Mouse (Mus musculus) heart, postnatal 0 days (tissue): ENCODE data around the gene March1.

Source experiments
- CTCF ChIP-seq: IDR thresholded peaks from 2 replicates; pipeline ENCODE4 v1.5.1; 2016; ENCODE audit warnings: antibody characterized with exemption, control low read depth, low read depth
- EP300 ChIP-seq: IDR thresholded peaks from 2 replicates; pipeline ENCODE4 v1.6.1; 2016; ENCODE audit warnings: antibody characterized with exemption, low read depth

- TF ChIP-seq CTCF (no peak), EP300 (no peak)
These were observed 612.2 kb downstream of the March1 start for GRCm38 (mm10) chr8:66229931-66230330.
